Mouse (Mus musculus) cortical plate, adult 2 months (tissue): ENCODE measurements at regions not wholly inside any gene's neighbourhood (a gene's known extent, or its start where the extent isn't known, plus 50 kb on each side); places are given as distances from the start of the nearest gene placed in this dataset.

Experiments used
- CTCF ChIP-seq: fragments of 200-500 bp; IDR thresholded peaks from 2 replicates; pipeline ENCODE4 v1.5.1; 2011; ENCODE audit warnings: mild to moderate bottlenecking, control low read depth, low read length; ENCODE audit not compliant: insufficient read depth; ENCODE audit errors: extremely low read depth
- POLR2A ChIP-seq: fragments of 200-500 bp; IDR thresholded peaks from 2 replicates; pipeline ENCODE4 v1.6.1; 2011; ENCODE audit warnings: mild to moderate bottlenecking, low read length, control low read depth; ENCODE audit not compliant: insufficient read depth; ENCODE audit errors: extremely low read depth

DNA sequence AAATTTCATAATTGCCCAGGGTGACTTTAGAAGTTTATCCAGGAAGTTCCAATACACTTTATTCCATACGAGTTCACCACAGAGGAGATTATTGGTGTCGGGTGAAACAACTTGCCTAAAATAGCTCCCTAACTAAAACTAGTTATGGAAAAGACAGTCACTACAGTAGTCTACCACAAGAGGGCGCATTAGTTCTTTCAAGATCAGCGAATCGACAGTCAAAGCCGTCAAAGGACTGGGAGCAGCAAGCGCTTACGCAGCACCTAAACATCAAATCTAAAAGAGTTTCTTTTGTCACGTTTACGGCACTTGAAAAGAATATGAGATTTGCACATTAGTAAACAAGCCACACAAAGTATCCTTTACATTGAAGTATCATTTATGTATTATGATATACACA lies 75.3 kb upstream of the Btg3 start:
- peak; percentile 82 for TF ChIP-seq CTCF
- no peak for TF ChIP-seq POLR2A
